Mouse (Mus musculus) c-Kit-negative CD71-positive TER-119-positive erythroid progenitor cells, embryonic 14.5 days (primary cell): ENCODE results near the gene Mfsd1.

Experiments used
- DNase-seq: peaks from one replicate; pipeline ENCODE4 v3.0.0-alpha.2; 2013; ENCODE audit warnings: low read depth, low spot score

The Mfsd1 gene

GRCm38 (mm10) chr3:67582273-67583124 lies at the start of gene Mfsd1:
Gene Mfsd1 (plus strand): TSS chr3:67582741.
- DNase-seq, result peak; percentile 71

- DNase-seq, result no peak
Observed at GRCm38 (mm10) chr3:67543630-67544029, 38.9 kb upstream of the Mfsd1 start.

- no peak for DNase-seq
Observed at GRCm38 (mm10) chr3:67551193-67551592, 31.3 kb upstream of the Mfsd1 start.

- no peak for DNase-seq
Observed at GRCm38 (mm10) chr3:67553281-67553680, 29.3 kb upstream of the Mfsd1 start.

GRCm38 (mm10) chr3:67553927-67554448 lies 28.6 kb upstream of the Mfsd1 start:
- DNase-seq, result no peak

GRCm38 (mm10) chr3:67555211-67555610 lies 27.3 kb upstream of the Mfsd1 start:
- no peak for DNase-seq

- DNase-seq, result no peak
Observed at GRCm38 (mm10) chr3:67557200-67557651, 25.3 kb upstream of the Mfsd1 start.

GRCm38 (mm10) chr3:67557718-67558354 lies 24.7 kb upstream of the Mfsd1 start:
- no peak for DNase-seq

- no peak for DNase-seq
Observed at GRCm38 (mm10) chr3:67564731-67565357, 17.7 kb upstream of the Mfsd1 start.

- no peak for DNase-seq
Observed at GRCm38 (mm10) chr3:67565540-67566227, 16.9 kb upstream of the Mfsd1 start.

- peak; percentile 52 for DNase-seq
Observed at GRCm38 (mm10) chr3:67568015-67568618, 14.4 kb upstream of the Mfsd1 start.

GRCm38 (mm10) chr3:67572918-67573317 lies 9.6 kb upstream of the Mfsd1 start:
- no peak for DNase-seq

GRCm38 (mm10) chr3:67573523-67573922 lies 9.0 kb upstream of the Mfsd1 start:
- DNase-seq, result no peak

- DNase-seq, result no peak
Observed at GRCm38 (mm10) chr3:67576248-67576647, 6.3 kb upstream of the Mfsd1 start.

- DNase-seq, result no peak
Observed at GRCm38 (mm10) chr3:67576724-67577123, 5.8 kb upstream of the Mfsd1 start.

GRCm38 (mm10) chr3:67583125-67583845 lies 744 bp downstream of the Mfsd1 start:
- no peak for DNase-seq

- DNase-seq, result no peak
Observed at GRCm38 (mm10) chr3:67583846-67584186, 1.3 kb downstream of the Mfsd1 start.

- no peak for DNase-seq
Observed at GRCm38 (mm10) chr3:67586511-67586910, 4.0 kb downstream of the Mfsd1 start.

GRCm38 (mm10) chr3:67587430-67587829 lies 4.9 kb downstream of the Mfsd1 start:
- no peak for DNase-seq

GRCm38 (mm10) chr3:67601616-67602138 lies 19.1 kb downstream of the Mfsd1 start:
- DNase-seq, result no peak
